9 mouse cellular contexts compared by ENCODE assay signal in the genomic region with DNA sequence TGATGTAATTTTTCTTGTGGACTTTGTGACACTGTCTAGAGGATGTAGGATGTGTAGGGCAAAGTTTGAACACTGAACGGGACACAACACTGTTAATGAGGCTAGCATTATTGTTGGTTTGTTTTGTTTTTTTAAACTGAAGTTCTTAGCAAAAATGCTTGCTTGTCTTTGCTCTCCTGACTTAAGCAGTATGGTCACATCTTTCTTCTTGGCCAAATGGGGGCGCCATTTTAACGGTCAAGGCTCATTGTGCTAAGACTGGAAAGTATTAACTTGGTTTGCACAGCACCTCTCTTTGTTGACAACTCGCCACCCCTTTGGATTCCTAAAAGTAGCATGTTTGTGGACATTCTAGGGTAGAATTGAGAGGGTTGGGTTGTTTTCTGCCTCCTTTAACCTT. TPM values are rescaled to one million over a fixed set of nuclear protein-coding genes. Genes with fewer than 3 reads are reported as not detected.
DNase-seq lines count a peak whose midpoint lies in the region; ATAC-seq and TF ChIP-seq lines count a peak whose summit lies in the region.
"Had no signal": no experiment of that assay in that cellular context is flagged by ENCODE, and none has a peak within 500 bp of the region (broad histone marks: within the 10 kb centered on the region; RNA-seq: fewer than 3 reads in every experiment).

No protein-coding gene starts in this region.

- no peaks in the 10 kb centered on the region for H3K27me3 ChIP-seq in heart, embryonic 15.5 days
- no peaks in the 10 kb centered on the region for H3K27me3 ChIP-seq in limb, embryonic 12.5 days

- peak overlapping the region; percentile 62; the same call in 1 of the 2 replicates for H3K9ac ChIP-seq in ES-E14 (ENCODE audit: insufficient read depth, low read depth, low read length, poor library complexity, severe bottlenecking)
- peak overlapping the region; percentile 89; the same call in 1 of the 2 replicates for H3K9ac ChIP-seq in heart, embryonic 15.5 days
- peak overlapping the region; percentile 73 for H3K9ac ChIP-seq in limb, embryonic 12.5 days (replicated peaks)

- H3K36me3 ChIP-seq in ES-E14 (ENCODE audit: control insufficient read depth, insufficient read depth, low read length, poor library complexity, severe bottlenecking) = peaks cover 37% of the 10 kb centered on the region
- peaks cover 47% of the 10 kb centered on the region for H3K36me3 ChIP-seq in heart, embryonic 15.5 days
- peaks cover 57% of the 10 kb centered on the region for H3K36me3 ChIP-seq in limb, embryonic 12.5 days

- peak overlapping the region; percentile 74 for H3K4me2 ChIP-seq in heart, embryonic 15.5 days
- H3K4me2 ChIP-seq in limb, embryonic 12.5 days = peak overlapping the region; percentile 81

- ATAC-seq in heart, embryonic 15.5 days (replicated peaks; ENCODE audit: insufficient number of reproducible peaks, insufficient read depth, low FRiP score, low read depth) = no peak
- no peak for ATAC-seq in limb, embryonic 12.5 days (ENCODE audit: insufficient number of reproducible peaks, insufficient read depth, low FRiP score, low TSS enrichment, low read depth)

- in situ Hi-C loops in ES-E14 (cut with MboI; ENCODE audit: low sequenced_read_pairs in 2 of 2, unreplicated experiment in 2 of 2) = no loop called here

- DNase-seq in kidney, adult 8-10 months = peak; percentile 17 to 20
- no peak for DNase-seq in kidney, adult 18-20 months
- no peak for DNase-seq in ES-E14 (ENCODE audit: low read depth, low spot score)
- peak; percentile 62 to 65 for DNase-seq in cerebellum, postnatal 14 days
- DNase-seq in naive thymus-derived CD4-positive, alpha-beta T cell, adult 2 months (ENCODE audit: low read depth) = peak; percentile 26
- DNase-seq in T-cell, adult 2 months (ENCODE audit: low spot score) = no peak

- H3K4me3 ChIP-seq in ES-E14 (ENCODE audit: insufficient read depth in 1 of 2, low read depth in 1 of 2, low read length in 2 of 2, poor library complexity in 1 of 2, severe bottlenecking in 1 of 2) = peak overlapping the region; percentile 89 to 93
- peak overlapping the region; percentile 78 for H3K4me3 ChIP-seq in heart, embryonic 15.5 days
- peak overlapping the region; percentile 77 for H3K4me3 ChIP-seq in limb, embryonic 12.5 days (replicated peaks)

- 20% methylated on average over 4 of the region's 4 CpGs for WGBS in heart, embryonic 15.5 days
- 29% methylated on average over 4 of the region's 4 CpGs for WGBS in limb, embryonic 12.5 days

- peaks cover 0 to 3% of the 10 kb centered on the region in 2 experiments; a peak in 1 of 4 replicates for H3K4me1 ChIP-seq in ES-E14 (ENCODE audit: control insufficient read depth in 2 of 2, insufficient read depth in 2 of 2, low read length in 2 of 2, poor library complexity in 1 of 2)
- H3K4me1 ChIP-seq in heart, embryonic 15.5 days (replicated peaks) = peaks cover 9% of the 10 kb centered on the region
- peaks cover 13% of the 10 kb centered on the region for H3K4me1 ChIP-seq in limb, embryonic 12.5 days (replicated peaks)

- no peak overlapping the region for H3K27ac ChIP-seq in ES-E14 (ENCODE audit: insufficient read depth, low read depth, low read length, poor library complexity, severe bottlenecking)
- H3K27ac ChIP-seq in heart, embryonic 15.5 days = no peak overlapping the region
- no peak overlapping the region for H3K27ac ChIP-seq in limb, embryonic 12.5 days

- no peaks in the 10 kb centered on the region for H3K9me3 ChIP-seq in ES-E14 (ENCODE audit: control insufficient read depth, insufficient read depth, low read depth, low read length)
- no peaks in the 10 kb centered on the region for H3K9me3 ChIP-seq in heart, embryonic 15.5 days (replicated peaks)
- H3K9me3 ChIP-seq in limb, embryonic 12.5 days = no peaks in the 10 kb centered on the region

TF ChIP-seq in ES-E14, 5 proteins besides CTCF, POLR2A, EP300 and RAD21:
- no peak for TF ChIP-seq ZNF384 (IDR thresholded peaks at IDR 0.05; ENCODE audit: low read depth, low read length)
- no peak for TF ChIP-seq HCFC1 (IDR thresholded peaks at IDR 0.05; ENCODE audit: borderline replicate concordance, insufficient read depth, low read length)
- TF ChIP-seq MAFK (IDR thresholded peaks at IDR 0.05; ENCODE audit: insufficient read depth, low read depth, low read length) = no peak
- no peak for TF ChIP-seq CHD2 (IDR thresholded peaks at IDR 0.05; ENCODE audit: low read depth, low read length)
- TF ChIP-seq ZC3H11A (IDR thresholded peaks at IDR 0.05; ENCODE audit: borderline replicate concordance, low read depth, low read length) = no peak; the same call in 1 of the 2 replicates

RNA-seq across cellular contexts. Expression of gene Ahsa1, which starts 1.4 kb away (rescaled TPM):
- total RNA-seq in ES-E14 (2012; rRNA removed) = 224 and 305 TPM in 2 replicates
- polyA plus RNA-seq in heart, embryonic 15.5 days (2015; fragmentation: Nextera tagmentation; extraction: Ambion mirVana) = 175 and 176 TPM in 2 replicates
- 224 and 227 TPM in 2 replicates for polyA plus RNA-seq in limb, embryonic 12.5 days (2016; fragmentation: Nextera tagmentation; extraction: Ambion mirVana)

RNA-seq across cellular contexts. Expression of gene Vipas39, which starts 1.6 kb away (rescaled TPM):
- 29.8 and 36.3 TPM in 2 replicates for total RNA-seq in ES-E14 (2012; rRNA removed)
- polyA plus RNA-seq in heart, embryonic 15.5 days (2015; fragmentation: Nextera tagmentation; extraction: Ambion mirVana) = 29.8 and 37.7 TPM in 2 replicates
- 53.9 and 55.1 TPM in 2 replicates for polyA plus RNA-seq in limb, embryonic 12.5 days (2016; fragmentation: Nextera tagmentation; extraction: Ambion mirVana)

RNA-seq across cellular contexts. Expression of gene Noxred1, which starts 29.1 kb away (rescaled TPM):
- 2.2 and 3.0 TPM in 2 replicates for total RNA-seq in ES-E14 (2012; rRNA removed)
- 0.47 and 0.74 TPM in 2 replicates for polyA plus RNA-seq in heart, embryonic 15.5 days (2015; fragmentation: Nextera tagmentation; extraction: Ambion mirVana)
- 0.99 and 1.2 TPM in 2 replicates for polyA plus RNA-seq in limb, embryonic 12.5 days (2016; fragmentation: Nextera tagmentation; extraction: Ambion mirVana)
- total RNA-seq: common myeloid progenitor, adult 5-6 weeks had no signal

RNA-seq across cellular contexts. Expression of gene Ism2, which starts 31.8 kb away (rescaled TPM):
- total RNA-seq in ES-E14 (2012; rRNA removed) = 3.0 and 3.2 TPM in 2 replicates
- polyA plus RNA-seq in heart, embryonic 15.5 days (2015; fragmentation: Nextera tagmentation; extraction: Ambion mirVana) = 0.44 and 0.58 TPM in 2 replicates
- polyA plus RNA-seq in limb, embryonic 12.5 days (2016; fragmentation: Nextera tagmentation; extraction: Ambion mirVana) = 1.7 and 1.9 TPM in 2 replicates
- total RNA-seq: common myeloid progenitor, adult 5-6 weeks had no signal

Comparison
In these comparisons a context has a peak if more than half of its experiments do, and no peak if none do; other contexts are left out.
1. DNase-seq: peak in kidney, adult 8-10 months (2 of 2), cerebellum, postnatal 14 days (2 of 2) and naive thymus-derived CD4-positive, alpha-beta T cell, adult 2 months (single experiment); none in kidney, adult 18-20 months (single experiment), ES-E14 (single experiment) and T-cell, adult 2 months (single experiment).
2. Peak in every context shown above with its lines, with median percentiles within 50 percentile points of each other: H3K4me3 ChIP-seq and H3K9ac ChIP-seq.